Mouse (Mus musculus): ENCODE measurements around the gene Il1rl2.

DNA sequence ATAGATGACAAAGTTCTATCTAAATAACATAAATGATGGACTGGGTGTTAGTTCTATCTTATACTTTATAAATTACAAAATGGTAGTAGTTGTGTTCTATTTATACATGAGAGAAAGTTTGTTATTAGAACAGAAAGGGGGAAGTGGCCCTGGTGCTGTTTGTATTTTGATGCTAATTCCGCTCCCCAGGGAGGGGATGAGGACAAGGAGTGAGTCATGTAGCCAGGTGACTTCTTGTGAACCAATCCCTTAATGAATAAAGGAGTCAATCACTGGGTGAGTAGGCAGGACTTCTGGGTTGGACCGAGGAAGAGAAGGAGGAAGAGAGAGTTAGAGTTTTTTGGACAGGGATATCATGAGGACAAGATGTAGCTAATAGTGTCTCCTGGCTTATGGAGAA, 18.3 kb upstream of the Il1rl2 start:
- TF ChIP-seq CTCF (IDR thresholded peaks at IDR 0.05; ENCODE audit: control insufficient read depth, insufficient read depth, insufficient read length) = no peak
- TF ChIP-seq MAX (IDR thresholded peaks at IDR 0.05) = no peak

All from C2C12 (cell line).